Mouse (Mus musculus) testis, adult 2 months (tissue): ENCODE data around the gene Gm156. TPM values are rescaled to one million over a fixed set of nuclear protein-coding genes. Genes with fewer than 3 reads are reported as not detected.
"Not testable (repeated sequence)": the region's sequence is repeated elsewhere in the genome, so short reads cannot be mapped to it uniquely, and the experiment has no call there.

Experiments used
- H3K27ac ChIP-seq: fragments of 200-500 bp; 2 replicates; pipeline ENCODE4 v1.5.1; 2012; ENCODE audit warnings: low read depth, low read length; ENCODE audit not compliant: control insufficient read depth, insufficient read depth
- H3K27me3 ChIP-seq: fragments of 200-500 bp; 2 replicates; pipeline ENCODE4 v1.6.1; 2012; ENCODE audit warnings: mild to moderate bottlenecking, low read length, moderate library complexity; ENCODE audit not compliant: control insufficient read depth, insufficient read depth
- H3K36me3 ChIP-seq: fragments of 200-500 bp; 2 replicates; pipeline ENCODE4 v1.6.1; 2012; ENCODE audit warnings: mild to moderate bottlenecking, low read length; ENCODE audit not compliant: control insufficient read depth, insufficient read depth
- H3K4me1 ChIP-seq: fragments of 200-500 bp; 2 replicates; pipeline ENCODE4 v1.6.1; 2012; ENCODE audit warnings: low read length; ENCODE audit not compliant: control insufficient read depth, insufficient read depth
- H3K4me3 ChIP-seq: fragments of 200-500 bp; 2 replicates; pipeline ENCODE4 v1.5.1; 2012; ENCODE audit warnings: low read depth, mild to moderate bottlenecking, low read length, moderate library complexity, mixed read lengths; ENCODE audit not compliant: control insufficient read depth
- CTCF ChIP-seq: fragments of 200-500 bp; IDR thresholded peaks from 2 replicates; pipeline ENCODE4 v1.5.1; 2012; ENCODE audit warnings: low read depth, mild to moderate bottlenecking, inconsistent platforms, low read length, moderate library complexity; ENCODE audit not compliant: control insufficient read depth, insufficient read depth, insufficient replicate concordance
- POLR2A ChIP-seq: fragments of 200-500 bp; IDR thresholded peaks from 2 replicates; pipeline ENCODE4 v1.6.1; 2012; ENCODE audit warnings: low read depth, mild to moderate bottlenecking, inconsistent platforms, low read length, moderate library complexity; ENCODE audit not compliant: control insufficient read depth
- polyA plus RNA-seq: library from polyadenylated mRNA; depleted of rRNA; stranded (reverse); fragments of >200 nt; gene quantifications from 2 replicates; pipeline ENCODE4 v1.2.3, GENCODE M21; 2012; rRNA removed

The Gm156 gene
- not detected in 2 replicates for polyA plus RNA-seq

DNA sequence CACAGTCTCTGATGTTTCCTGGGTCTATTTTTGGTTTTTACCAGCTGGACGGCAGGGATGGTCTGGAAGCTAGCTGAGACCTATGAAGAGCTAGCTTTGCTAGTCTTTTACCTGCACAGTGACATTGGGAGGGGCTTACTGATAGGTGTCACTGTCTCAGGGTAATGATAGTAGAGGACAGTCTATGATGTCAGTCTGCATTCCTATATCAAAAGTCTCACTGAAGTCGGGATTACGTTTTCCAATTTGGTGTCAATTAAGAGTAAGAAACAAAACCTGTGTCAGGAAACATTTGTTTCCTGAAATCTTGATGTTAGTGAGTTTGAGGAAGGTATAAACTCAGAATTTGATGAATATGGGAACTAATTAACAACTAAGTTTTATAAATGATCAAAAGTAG, at the start of gene Gm156:
TSS of gene Gm156 (minus strand) at position 101 of the 400 bp plus-strand sequence.
- H3K36me3 ChIP-seq, H3K27me3 ChIP-seq, H3K4me3 ChIP-seq, H3K4me1 ChIP-seq, H3K27ac ChIP-seq: not testable (repeated sequence)

DNA sequence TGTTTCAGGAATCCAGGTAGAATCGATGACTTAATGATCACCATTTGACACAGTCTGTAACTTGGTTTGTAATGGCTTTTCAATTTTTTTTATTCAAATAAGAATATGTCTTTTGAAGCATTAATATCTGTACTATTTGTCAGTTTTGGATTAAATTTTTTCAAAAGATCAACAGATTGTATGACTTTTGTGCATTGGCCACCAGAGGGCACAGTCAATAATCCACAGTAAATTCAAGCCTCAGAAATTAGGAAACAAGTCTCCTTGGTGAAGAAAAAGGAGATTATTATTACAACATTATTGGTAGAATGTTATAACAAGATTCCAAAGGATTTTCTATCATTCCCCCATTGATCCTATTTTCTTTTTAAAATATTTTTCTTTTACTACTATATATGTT, 41.5 kb upstream of the Gm156 start:
- no peaks in the 10 kb centered on the region for H3K4me1 ChIP-seq
- TF ChIP-seq POLR2A (no peak), CTCF (no peak)
- H3K27ac ChIP-seq = no peak overlapping the region
- no peak overlapping the region for H3K4me3 ChIP-seq
- H3K36me3 ChIP-seq = no peaks in the 10 kb centered on the region
- no peaks in the 10 kb centered on the region for H3K27me3 ChIP-seq

DNA sequence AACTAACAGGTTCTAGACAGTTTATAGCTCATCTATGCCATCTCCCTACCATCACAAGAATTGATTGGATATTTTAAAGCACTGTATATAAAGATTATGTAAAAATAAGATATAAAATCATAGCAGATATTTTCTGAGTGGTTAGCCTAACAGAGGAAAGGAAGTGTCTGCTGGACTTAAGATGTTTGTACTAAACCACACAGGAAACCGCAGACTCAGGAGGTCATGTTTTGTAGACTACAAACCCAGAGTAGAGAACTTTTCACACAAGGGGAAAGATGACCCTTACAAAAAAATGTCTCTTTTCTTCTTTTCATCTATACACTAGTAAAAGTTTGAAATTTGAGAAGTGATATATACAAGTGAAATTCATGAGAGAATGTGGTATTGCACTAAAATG, 39.9 kb upstream of the Gm156 start:
- TF ChIP-seq CTCF = no peak
- TF ChIP-seq POLR2A = no peak
- Histone ChIP-seq H3K4me3 (no peak overlapping the region), H3K27me3 (no peaks in the 10 kb centered on the region), H3K36me3 (no peaks in the 10 kb centered on the region), H3K27ac (no peak overlapping the region), H3K4me1 (no peaks in the 10 kb centered on the region)

DNA sequence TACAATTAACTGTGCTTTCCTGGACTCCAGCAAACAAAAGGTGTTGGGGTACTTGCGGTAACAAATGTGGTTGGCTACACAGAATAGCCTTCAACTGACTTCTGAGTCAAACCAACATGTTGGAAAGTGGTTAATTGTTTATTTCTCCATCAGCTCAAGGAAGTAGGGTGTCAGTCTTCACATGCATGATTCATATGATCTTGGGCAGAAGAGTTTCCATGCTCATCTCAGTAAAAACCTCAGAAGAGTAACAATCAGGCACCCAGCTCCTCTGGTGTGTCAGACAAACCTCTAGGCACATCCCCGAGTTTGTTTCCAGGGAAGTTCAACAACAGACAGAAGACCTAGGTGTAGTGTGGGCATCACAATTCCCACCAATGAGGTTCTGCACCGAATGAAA, 33.7 kb upstream of the Gm156 start:
- Histone ChIP-seq H3K4me3 (no peak overlapping the region), H3K27ac (no peak overlapping the region), H3K36me3 (no peaks in the 10 kb centered on the region), H3K27me3 (no peaks in the 10 kb centered on the region), H3K4me1 (no peaks in the 10 kb centered on the region)
- TF ChIP-seq POLR2A (no peak), CTCF (no peak)

DNA sequence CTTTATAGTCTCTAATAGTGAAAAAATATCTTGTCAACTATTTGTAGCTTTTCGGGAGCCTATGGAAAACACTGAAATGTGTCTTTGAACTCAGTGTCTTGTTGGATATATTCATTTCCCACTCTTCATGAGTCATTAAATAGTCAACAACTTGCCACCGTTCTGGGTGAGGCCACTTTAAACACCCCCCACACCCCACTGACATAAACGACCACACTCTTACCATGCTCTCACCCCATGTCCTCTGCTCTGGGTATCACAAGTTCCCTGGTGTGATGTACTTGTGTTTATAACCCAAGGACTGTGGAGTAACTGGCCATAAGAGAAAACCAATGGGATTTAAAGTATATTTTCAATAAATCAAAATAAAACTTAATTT, 36.4 kb downstream of the Gm156 start:
- Histone ChIP-seq H3K4me1 (no peaks in the 10 kb centered on the region), H3K36me3 (no peaks in the 10 kb centered on the region), H3K27me3 (no peaks in the 10 kb centered on the region), H3K27ac (no peak overlapping the region), H3K4me3 (no peak overlapping the region)
- TF ChIP-seq CTCF (no peak), POLR2A (no peak)

DNA sequence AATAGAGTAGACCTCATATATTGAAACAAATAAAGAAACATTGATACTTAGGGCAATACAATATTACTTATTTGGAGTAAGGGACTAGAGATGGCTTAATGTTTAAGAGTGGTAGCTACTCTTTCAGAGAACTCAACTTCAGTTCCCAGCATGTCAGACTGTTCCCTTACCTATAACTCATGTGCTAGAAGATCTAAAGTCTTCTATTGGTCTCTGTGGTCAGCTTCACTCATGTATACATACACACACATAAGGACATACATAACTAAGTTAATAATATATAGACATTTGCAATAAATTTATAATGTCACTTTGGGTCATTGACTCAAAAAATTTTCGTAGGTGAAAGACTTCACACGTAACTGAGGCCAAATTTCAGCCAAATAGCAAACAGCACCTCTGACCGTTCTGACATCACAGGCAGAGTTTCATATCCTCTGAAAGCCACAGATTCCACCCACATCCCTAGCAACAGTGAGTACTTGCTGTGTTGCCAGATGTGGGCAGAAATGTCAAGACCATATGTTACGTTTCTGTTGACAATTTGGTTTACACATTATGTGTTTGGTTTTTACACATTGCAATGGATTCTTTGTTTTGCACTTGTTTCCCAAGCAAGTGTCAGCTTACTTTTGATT, 36.9 kb downstream of the Gm156 start:
- Histone ChIP-seq H3K27me3 (no peaks in the 10 kb centered on the region), H3K4me3 (no peak overlapping the region), H3K27ac (no peak overlapping the region), H3K4me1 (no peaks in the 10 kb centered on the region), H3K36me3 (no peaks in the 10 kb centered on the region)
- TF ChIP-seq CTCF (no peak), POLR2A (no peak)

DNA sequence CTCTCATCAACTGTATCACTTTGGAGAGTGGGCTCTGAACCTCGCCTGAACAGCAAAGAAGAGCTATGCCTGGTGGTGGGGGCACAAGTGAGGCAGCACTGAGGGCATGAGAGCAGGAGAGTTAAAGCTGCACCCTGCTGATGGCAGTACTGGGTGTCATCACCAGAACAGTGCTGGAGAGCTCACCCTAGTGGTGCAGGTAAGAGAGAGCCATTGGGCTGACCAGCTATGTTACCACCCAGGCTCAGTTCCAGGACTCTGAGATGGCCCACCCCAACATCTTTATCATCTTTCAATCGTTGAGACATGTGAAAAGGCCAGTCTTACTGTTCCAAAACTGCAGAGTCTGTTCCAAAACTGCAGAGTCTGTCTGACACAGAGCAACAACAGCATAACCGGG, 37.9 kb downstream of the Gm156 start:
- Histone ChIP-seq H3K36me3 (no peaks in the 10 kb centered on the region), H3K27ac (no peak overlapping the region)
- TF ChIP-seq CTCF (no peak), POLR2A (no peak)

DNA sequence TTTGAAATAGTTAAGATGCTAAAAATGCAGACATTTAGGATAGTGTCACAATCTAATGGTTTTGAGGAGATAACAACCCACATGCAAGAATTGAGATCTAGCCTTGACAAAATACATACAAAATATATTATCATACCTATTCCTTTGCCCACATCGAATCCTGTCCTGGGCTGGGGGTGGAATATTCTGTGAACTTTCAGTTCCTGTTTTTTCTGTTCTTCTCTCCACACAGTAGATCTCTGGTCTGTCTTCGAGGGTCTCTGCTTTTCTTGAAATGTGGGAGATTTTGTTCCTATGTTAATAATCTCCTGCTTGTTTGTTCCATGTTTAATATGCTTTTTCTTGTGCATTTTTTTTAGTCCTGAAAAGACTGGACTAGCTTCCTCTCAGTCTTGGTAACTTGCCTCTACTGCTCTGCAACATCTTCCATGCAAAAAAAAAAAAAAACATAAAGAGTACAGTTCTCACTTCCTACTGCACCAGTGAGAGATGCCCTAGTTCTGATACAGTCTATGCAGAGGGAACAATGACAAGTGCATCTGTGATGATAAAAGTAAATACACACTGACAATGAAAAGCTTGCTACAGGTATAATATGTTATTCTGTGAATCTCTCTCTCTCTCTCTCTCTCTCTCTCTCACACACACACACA, 43.9 kb downstream of the Gm156 start, which contains the start of gene Klri2:
TSS of gene Klri2 (minus strand) at position 416 of the 653 bp plus-strand sequence.
- H3K4me1 ChIP-seq = no peaks in the 10 kb centered on the region
- no peak within 1 kb of the TSS for H3K4me3 ChIP-seq
- H3K27ac ChIP-seq = no peak within 1 kb of the TSS
- no peaks in the 10 kb centered on the region for H3K36me3 ChIP-seq
- TF ChIP-seq POLR2A (no peak), CTCF (no peak)
- no peaks in the 10 kb centered on the region for H3K27me3 ChIP-seq

More for the DNA sequence above, 37.9 kb downstream of the Gm156 start:
- H3K4me1 ChIP-seq = no peaks in the 10 kb centered on the region
- no peak overlapping the region for H3K4me3 ChIP-seq
- H3K27me3 ChIP-seq = no peaks in the 10 kb centered on the region
